Comparison of ENCODE assay signal across 25 mouse cellular contexts in the genomic region with DNA sequence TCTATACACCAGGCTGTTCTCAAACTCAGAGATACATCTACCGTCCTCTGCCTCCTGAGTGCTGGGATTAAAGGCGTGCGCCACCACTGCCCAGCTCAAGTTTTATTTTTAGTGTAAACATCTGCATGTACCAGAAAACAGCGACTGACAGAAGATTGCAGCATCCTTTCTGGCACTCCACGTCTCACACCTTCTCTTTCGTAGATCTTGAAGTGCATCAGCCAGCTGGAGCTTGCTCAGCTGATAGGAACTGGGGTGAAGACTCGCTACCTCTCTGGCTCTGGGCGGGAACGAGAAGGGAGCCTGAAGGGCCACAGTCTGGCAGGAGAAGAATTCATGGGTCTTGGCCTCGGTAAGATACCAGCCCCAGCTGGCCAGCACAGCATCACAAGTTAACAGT. TPM values are rescaled to one million over a fixed set of nuclear protein-coding genes. Genes with fewer than 3 reads are reported as not detected.
A peak's percentile ranks its signal among the peaks of the same experiment; 100 is the strongest.
DNase-seq lines count a peak whose midpoint lies in the region; ATAC-seq lines count a peak whose summit lies in the region.
"Had no signal": no experiment of that assay in that cellular context is flagged by ENCODE, and none has a peak within 500 bp of the region (broad histone marks: within the 10 kb centered on the region; RNA-seq: fewer than 3 reads in every experiment).

No protein-coding gene starts in this region.

- intact Hi-C loops in heart, postnatal 14 days (cut with DNase I), result no loop called here

- ATAC-seq in embryonic facial prominence, embryonic 13.5 days (ENCODE audit: insufficient number of reproducible peaks, insufficient read depth, low FRiP score, low TSS enrichment, low read depth), result no peak
- ATAC-seq in heart, embryonic 11.5 days (replicated peaks; ENCODE audit: insufficient number of reproducible peaks, low FRiP score, low TSS enrichment), result no peak
- ATAC-seq in heart, embryonic 16.5 days (replicated peaks; ENCODE audit: extremely low read depth, insufficient read depth, low FRiP score), result 0 out of 2 replicates have a peak, but pooled peaks have one; percentile 34
- ATAC-seq: activated CD4-positive, CD25-positive, alpha-beta regulatory T cell, adult 4 months; CD4-positive, CD25-positive, alpha-beta regulatory T cell, adult 4 months; forebrain, embryonic 13.5 days; forebrain, embryonic 15.5 days; forebrain, postnatal 0 days; Patski had no signal

- H3K9ac ChIP-seq in embryonic facial prominence, embryonic 13.5 days, result 0 out of 2 replicates have a peak overlapping the region, but pooled peaks have one; percentile 32
- no peak overlapping the region for H3K9ac ChIP-seq in heart, embryonic 11.5 days (ENCODE audit: low read depth, low read length)
- no peak overlapping the region for H3K9ac ChIP-seq in heart, embryonic 16.5 days (ENCODE audit: low read length)
- H3K9ac ChIP-seq: forebrain, embryonic 13.5 days; forebrain, embryonic 15.5 days; forebrain, postnatal 0 days had no signal

- H3K4me1 ChIP-seq in embryonic facial prominence, embryonic 13.5 days, result no peaks in the 10 kb centered on the region
- H3K4me1 ChIP-seq in embryonic facial prominence, embryonic 10.5 days, result no peaks in the 10 kb centered on the region
- peaks cover 30% of the 10 kb centered on the region for H3K4me1 ChIP-seq in heart, embryonic 10.5 days
- peaks cover 18% of the 10 kb centered on the region for H3K4me1 ChIP-seq in heart, embryonic 11.5 days (ENCODE audit: control insufficient read depth, insufficient read depth, low read length)
- peaks cover 6% of the 10 kb centered on the region for H3K4me1 ChIP-seq in heart, embryonic 16.5 days (ENCODE audit: control insufficient read depth, insufficient read depth, low read length)
- H3K4me1 ChIP-seq: forebrain, embryonic 13.5 days; forebrain, embryonic 15.5 days had no signal

- H3K4me3 ChIP-seq in embryonic facial prominence, embryonic 13.5 days, result no peak overlapping the region
- H3K4me3 ChIP-seq in embryonic facial prominence, embryonic 10.5 days, result no peak overlapping the region
- no peak overlapping the region for H3K4me3 ChIP-seq in heart, embryonic 10.5 days
- no peak overlapping the region for H3K4me3 ChIP-seq in heart, embryonic 11.5 days (ENCODE audit: low read depth, low read length)
- no peak overlapping the region for H3K4me3 ChIP-seq in heart, embryonic 16.5 days (ENCODE audit: low read length)
- H3K4me3 ChIP-seq: forebrain, embryonic 13.5 days; forebrain, embryonic 15.5 days had no signal

- no peaks in the 10 kb centered on the region for H3K27me3 ChIP-seq in embryonic facial prominence, embryonic 13.5 days
- no peaks in the 10 kb centered on the region for H3K27me3 ChIP-seq in embryonic facial prominence, embryonic 10.5 days (replicated peaks; ENCODE audit: low read depth, poor library complexity, severe bottlenecking)
- H3K27me3 ChIP-seq in heart, embryonic 10.5 days (ENCODE audit: insufficient read depth, poor library complexity, severe bottlenecking), result no peaks in the 10 kb centered on the region
- no peaks in the 10 kb centered on the region for H3K27me3 ChIP-seq in heart, embryonic 11.5 days (ENCODE audit: control insufficient read depth, insufficient read depth, low read length)
- no peaks in the 10 kb centered on the region; the same call in 1 of the 2 replicates for H3K27me3 ChIP-seq in heart, embryonic 16.5 days (ENCODE audit: control insufficient read depth, insufficient read depth, low read length)
- H3K27me3 ChIP-seq: CH12.LX; forebrain, embryonic 13.5 days; forebrain, embryonic 15.5 days; Patski had no signal

- no peak overlapping the region for H3K27ac ChIP-seq in embryonic facial prominence, embryonic 13.5 days
- no peak overlapping the region for H3K27ac ChIP-seq in embryonic facial prominence, embryonic 10.5 days (replicated peaks)
- H3K27ac ChIP-seq in heart, embryonic 10.5 days, result 0 out of 2 replicates have a peak overlapping the region, but pooled peaks have one; percentile 17
- no peak overlapping the region for H3K27ac ChIP-seq in heart, embryonic 11.5 days (ENCODE audit: low read depth, low read length)
- H3K27ac ChIP-seq in heart, embryonic 16.5 days (ENCODE audit: low read length), result no peak overlapping the region
- H3K27ac ChIP-seq: forebrain, embryonic 13.5 days; forebrain, embryonic 15.5 days had no signal

- WGBS in embryonic facial prominence, embryonic 13.5 days, result 88% methylated on average over 10 of the region's 10 CpGs
- WGBS in embryonic facial prominence, embryonic 10.5 days, result 87% methylated on average over 10 of the region's 10 CpGs
- WGBS in heart, embryonic 10.5 days, result 56% methylated on average over 10 of the region's 10 CpGs
- 48% methylated on average over 10 of the region's 10 CpGs for WGBS in heart, embryonic 11.5 days (ENCODE audit: insufficient replicate concordance)
- 48% methylated on average over 10 of the region's 10 CpGs for WGBS in heart, embryonic 16.5 days

- DNase-seq in embryonic facial prominence, embryonic 10.5 days (ENCODE audit: low spot score), result no peak
- no peak for DNase-seq in heart, embryonic 10.5 days (ENCODE audit: low spot score)
- DNase-seq in heart, postnatal 14 days, result no peak
- peak; percentile 61 for DNase-seq in brain, adult 2 months (ENCODE audit: low read depth, low spot score)
- no peak for DNase-seq in cerebellum, postnatal 25 days
- DNase-seq: adrenal gland, adult 8-10 months; adrenal gland, postnatal 14 days; adrenal gland, postnatal 36 days; B cell, adult 2 months; cerebellum, adult 11 months; cerebellum, adult 18-20 months; cerebellum, adult 8-10 months; cerebellum, adult 9-11 months; cerebellum, postnatal 14 days; forebrain, postnatal 0 days had no signal

- no peaks in the 10 kb centered on the region for H3K9me3 ChIP-seq in embryonic facial prominence, embryonic 13.5 days
- no peaks in the 10 kb centered on the region for H3K9me3 ChIP-seq in embryonic facial prominence, embryonic 10.5 days
- no peaks in the 10 kb centered on the region for H3K9me3 ChIP-seq in heart, embryonic 10.5 days
- no peaks in the 10 kb centered on the region for H3K9me3 ChIP-seq in heart, embryonic 11.5 days (replicated peaks; ENCODE audit: control insufficient read depth, low read length)
- H3K9me3 ChIP-seq in heart, embryonic 16.5 days (replicated peaks; ENCODE audit: control insufficient read depth, low read length), result no peaks in the 10 kb centered on the region
- H3K9me3 ChIP-seq: forebrain, embryonic 13.5 days; forebrain, embryonic 15.5 days; G1E had no signal

- H3K36me3 ChIP-seq in embryonic facial prominence, embryonic 13.5 days, result peaks cover 92% of the 10 kb centered on the region
- H3K36me3 ChIP-seq in embryonic facial prominence, embryonic 10.5 days (replicated peaks), result peaks cover 84% of the 10 kb centered on the region
- H3K36me3 ChIP-seq in heart, embryonic 10.5 days, result peaks cover 97% of the 10 kb centered on the region
- peaks cover 16% of the 10 kb centered on the region; the same call in 1 of the 2 replicates for H3K36me3 ChIP-seq in heart, embryonic 11.5 days (ENCODE audit: control insufficient read depth, insufficient read depth, low read length)
- H3K36me3 ChIP-seq in heart, embryonic 16.5 days (ENCODE audit: control insufficient read depth, insufficient read depth), result peaks cover 54% of the 10 kb centered on the region

- no peak overlapping the region for H3K4me2 ChIP-seq in embryonic facial prominence, embryonic 13.5 days
- no peak overlapping the region for H3K4me2 ChIP-seq in heart, embryonic 11.5 days
- no peak overlapping the region for H3K4me2 ChIP-seq in heart, embryonic 16.5 days (ENCODE audit: low read depth, low read length)
- H3K4me2 ChIP-seq: forebrain, embryonic 13.5 days; forebrain, embryonic 15.5 days had no signal

RNA-seq across cellular contexts. Expression of gene Cse1l, which starts 40.4 kb away (rescaled TPM):
- polyA plus RNA-seq in embryonic facial prominence, embryonic 13.5 days (2015; fragmentation: Nextera tagmentation; extraction: Ambion mirVana), result 120 and 123 TPM in 2 replicates
- polyA plus RNA-seq in embryonic facial prominence, embryonic 10.5 days (2016; fragmentation: Nextera tagmentation; extraction: Ambion mirVana), result 213 and 222 TPM in 2 replicates
- 147 and 155 TPM in 2 replicates for polyA plus RNA-seq in heart, embryonic 10.5 days (2016; fragmentation: Nextera tagmentation; extraction: Ambion mirVana)
- polyA plus RNA-seq in heart, embryonic 11.5 days (2014; fragmentation: Nextera tagmentation; extraction: Ambion mirVana), result 124 and 146 TPM in 2 replicates
- polyA plus RNA-seq in heart, embryonic 16.5 days (2015; fragmentation: Nextera tagmentation; extraction: Ambion mirVana), result 81.0 and 86.5 TPM in 2 replicates
- 10 to 100 TPM; 43.2 to 44.3 TPM for total RNA-seq in heart, postnatal 14 days (2021)
